Mouse (Mus musculus): ENCODE data around the gene BC004004. TPM values are rescaled to one million over a fixed set of nuclear protein-coding genes. Genes with fewer than 3 reads are reported as not detected.

Gene BC004004
- total RNA-seq (2021): 10 to 100 TPM; 78.9 to 85.0 TPM
- long read RNA-seq, experiment 1, full-length matches to known transcripts: 33 of 47 reads
- long read RNA-seq, experiment 1, partial matches to known transcripts: 2 of 47 reads
- long read RNA-seq, experiment 1, other reads (novel, unspliced or antisense): 12 of 47 reads
- long read RNA-seq, experiment 2, transcript BC004004-201 (9 exons, 2,812 nt): major isoform, 19 of 23 reads
- long read RNA-seq, experiment 2, partial matches to known transcripts: 2 of 23 reads
- long read RNA-seq, experiment 2, other reads (novel, unspliced or antisense): 2 of 23 reads

DNA sequence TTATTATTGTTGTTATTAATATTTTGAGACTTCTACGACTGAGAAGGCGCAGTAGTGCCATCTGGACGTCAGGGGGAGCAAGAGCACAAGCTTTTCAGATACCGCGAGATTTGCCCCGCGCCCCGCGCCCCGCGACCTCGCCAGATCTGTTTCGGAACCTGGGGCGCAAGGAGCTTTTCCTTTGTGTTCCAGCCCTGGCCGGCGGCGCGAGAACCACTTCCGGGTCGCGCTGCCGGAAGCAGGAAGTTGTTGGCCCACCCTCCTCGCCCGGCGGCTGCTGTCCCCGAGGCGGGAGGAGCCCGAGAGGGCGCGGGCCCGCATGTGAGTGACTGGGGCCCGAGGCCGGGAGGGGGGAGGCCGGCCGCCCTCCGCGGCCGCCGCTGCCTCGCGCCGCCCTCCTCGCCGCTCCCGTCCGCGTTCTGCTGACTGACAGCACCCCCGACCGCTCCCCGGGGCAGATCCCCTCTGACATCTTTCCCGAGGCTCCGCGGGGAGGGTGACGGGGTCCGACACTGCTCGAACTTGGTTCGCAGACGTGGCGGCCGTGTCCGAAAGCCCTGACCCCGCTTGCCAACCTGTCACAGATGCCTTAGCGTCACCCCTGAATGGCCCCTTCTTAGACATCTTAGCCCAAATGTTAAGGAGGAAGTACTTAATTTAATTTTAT, at the start of gene BC004004:
TSS of gene BC004004 (plus strand) at position 107 of the 667 bp plus-strand sequence.
- Histone ChIP-seq H3K4me3 (peak within 1 kb of the TSS; percentile 84), H3K27ac (peak within 1 kb of the TSS; percentile 89)
- peak; percentile 90 to 94 for DNase-seq (ENCODE audit: extremely low spot score in 1 of 2, low spot score in 2 of 2)
- intact Hi-C loops (cut with DNase I): loop anchor here (2.0 kb wide), 3 partner anchors 78 to 222 kb away; partner anchors contain the start of genes Mtch1 and Pim1
- peak; percentile 90 for TF ChIP-seq CTCF (IDR thresholded peaks at IDR 0.05)

DNA sequence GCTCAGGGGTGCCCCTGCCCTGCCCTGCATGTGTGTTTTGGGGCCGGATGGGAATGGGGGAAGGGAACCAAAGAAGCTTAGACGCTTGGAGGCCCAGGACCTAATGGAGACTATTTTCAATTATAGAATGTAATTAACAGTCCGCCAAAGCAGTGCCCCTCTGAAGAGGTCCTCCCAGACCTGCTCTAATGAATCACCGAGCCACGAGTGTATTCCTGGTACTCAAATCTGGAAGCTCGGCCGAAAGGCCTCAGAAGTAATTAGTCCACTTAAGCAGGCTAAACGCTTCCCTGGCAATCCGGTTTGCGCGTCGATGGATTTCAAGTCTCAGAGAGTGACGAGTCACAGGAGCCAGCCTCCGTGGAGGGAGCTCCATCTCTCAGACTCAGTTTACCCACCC, 48.0 kb upstream of the BC004004 start:
- Histone ChIP-seq H3K27ac (no peak overlapping the region), H3K4me3 (no peak overlapping the region)
- no peak for TF ChIP-seq CTCF (IDR thresholded peaks at IDR 0.05)
- intact Hi-C loops (cut with DNase I): no loop called here
- DNase-seq (ENCODE audit: extremely low spot score in 1 of 2, low spot score in 2 of 2): no peak

GRCm38 (mm10) chr17:29231109-29231508, 37.5 kb upstream of the BC004004 start:
- TF ChIP-seq CTCF (IDR thresholded peaks at IDR 0.05): no peak
- Histone ChIP-seq H3K4me3 (no peak overlapping the region), H3K27ac (no peak overlapping the region)
- intact Hi-C loops (cut with DNase I): no loop called here
- no peak for DNase-seq (ENCODE audit: extremely low spot score in 1 of 2, low spot score in 2 of 2)

- Histone ChIP-seq H3K4me3 (peak overlapping the region; percentile 46), H3K27ac (no peak overlapping the region)
- no peak for DNase-seq (ENCODE audit: extremely low spot score in 1 of 2, low spot score in 2 of 2)
- no peak for TF ChIP-seq CTCF (IDR thresholded peaks at IDR 0.05)
- intact Hi-C loops (cut with DNase I): no loop called here
Observed at GRCm38 (mm10) chr17:29236111-29236510, 32.5 kb upstream of the BC004004 start.

- intact Hi-C loops (cut with DNase I): no loop called here
- Histone ChIP-seq H3K4me3 (peak overlapping the region; percentile 46), H3K27ac (peak overlapping the region; percentile 81)
- peak in 1 of 2 experiments; percentile 29 for DNase-seq (ENCODE audit: extremely low spot score in 1 of 2, low spot score in 2 of 2)
- no peak for TF ChIP-seq CTCF (IDR thresholded peaks at IDR 0.05)
Observed at GRCm38 (mm10) chr17:29237267-29237771, 31.3 kb upstream of the BC004004 start.

DNA sequence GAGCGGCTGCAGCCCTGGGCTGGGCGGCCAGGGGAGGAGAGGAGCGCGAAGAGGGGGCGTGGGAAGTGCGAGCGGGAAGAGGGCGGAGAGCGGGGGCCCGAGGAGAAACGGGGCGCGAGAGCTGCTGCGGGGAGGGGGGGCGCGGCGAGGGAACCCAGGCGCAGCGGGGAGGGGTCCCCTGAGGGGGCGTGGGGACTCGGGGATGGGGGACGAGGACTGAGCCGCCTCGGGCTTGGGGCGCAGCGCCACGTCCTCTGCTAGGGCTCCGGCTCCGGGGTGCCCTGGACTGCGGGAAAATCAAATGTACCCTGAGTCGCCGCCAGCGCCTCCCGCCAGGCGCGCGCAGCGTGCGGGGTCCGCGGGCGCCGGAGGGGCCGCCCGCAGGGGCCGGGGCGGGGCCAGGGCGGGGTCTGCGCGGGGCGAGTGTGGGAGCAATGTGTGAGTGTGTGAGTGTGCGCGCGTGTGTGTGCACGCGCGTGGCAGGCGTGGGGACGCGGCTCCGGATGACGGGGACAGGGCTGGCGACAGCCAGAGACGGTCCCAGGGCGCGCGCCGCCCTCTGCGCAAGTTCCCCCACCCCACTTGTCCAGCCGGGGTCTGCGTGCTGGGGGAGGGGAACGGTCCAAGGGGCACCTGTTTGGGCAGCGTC, 30.7 kb upstream of the BC004004 start, which contains the start of gene Cpne5:
TSS of gene Cpne5 (minus strand) at position 396 of the 649 bp plus-strand sequence.
- intact Hi-C loops (cut with DNase I): no loop called here
- TF ChIP-seq CTCF (IDR thresholded peaks at IDR 0.05): no peak
- DNase-seq (ENCODE audit: extremely low spot score in 1 of 2, low spot score in 2 of 2): peak; percentile 56 to 71
- peak within 1 kb of the TSS; percentile 88 for H3K27ac ChIP-seq
- peak within 1 kb of the TSS; percentile 46 for H3K4me3 ChIP-seq

- DNase-seq (ENCODE audit: extremely low spot score in 1 of 2, low spot score in 2 of 2): peak in 1 of 2 experiments; percentile 39
- TF ChIP-seq CTCF (IDR thresholded peaks at IDR 0.05): no peak
- intact Hi-C loops (cut with DNase I): no loop called here
- peak overlapping the region; percentile 88 for H3K27ac ChIP-seq
- H3K4me3 ChIP-seq: peak overlapping the region; percentile 46
Observed at GRCm38 (mm10) chr17:29238421-29238945, 30.1 kb upstream of the BC004004 start.

DNA sequence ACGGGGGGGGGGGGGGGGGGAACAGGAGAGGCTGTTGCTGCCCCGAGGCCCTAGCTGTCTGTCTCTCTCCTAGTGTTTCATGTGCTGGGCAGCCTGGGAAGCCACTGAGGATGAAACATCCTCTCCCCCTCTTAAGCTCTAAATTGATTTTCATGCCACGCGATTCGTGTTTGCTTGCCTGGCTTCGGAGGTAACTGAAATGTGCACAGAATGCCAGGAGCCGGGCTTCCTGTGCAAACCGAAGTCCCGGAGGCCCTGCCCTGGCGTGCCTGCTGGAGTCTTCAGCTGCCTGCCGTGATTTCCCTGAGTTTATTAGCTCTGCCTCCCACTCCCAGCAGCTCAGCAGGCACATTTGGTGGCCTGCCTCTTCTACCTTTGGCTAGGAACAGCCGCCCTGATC, 23.7 kb upstream of the BC004004 start:
- no peak for TF ChIP-seq CTCF (IDR thresholded peaks at IDR 0.05)
- H3K27ac ChIP-seq: no peak overlapping the region
- intact Hi-C loops (cut with DNase I): loop anchor here (5.0 kb wide), 2 partner anchors 148 to 198 kb away; no protein-coding TSS in a partner anchor
- no peak for DNase-seq (ENCODE audit: extremely low spot score in 1 of 2, low spot score in 2 of 2)
- H3K4me3 ChIP-seq: no peak overlapping the region

GRCm38 (mm10) chr17:29245725-29246124, 22.9 kb upstream of the BC004004 start:
- DNase-seq (ENCODE audit: extremely low spot score in 1 of 2, low spot score in 2 of 2): no peak
- H3K4me3 ChIP-seq: no peak overlapping the region
- TF ChIP-seq CTCF (IDR thresholded peaks at IDR 0.05): no peak
- no peak overlapping the region for H3K27ac ChIP-seq
- intact Hi-C loops (cut with DNase I): loop anchor here (1.0 to 5.0 kb wide), 3 partner anchors 68 to 198 kb away; no protein-coding TSS in a partner anchor

DNA sequence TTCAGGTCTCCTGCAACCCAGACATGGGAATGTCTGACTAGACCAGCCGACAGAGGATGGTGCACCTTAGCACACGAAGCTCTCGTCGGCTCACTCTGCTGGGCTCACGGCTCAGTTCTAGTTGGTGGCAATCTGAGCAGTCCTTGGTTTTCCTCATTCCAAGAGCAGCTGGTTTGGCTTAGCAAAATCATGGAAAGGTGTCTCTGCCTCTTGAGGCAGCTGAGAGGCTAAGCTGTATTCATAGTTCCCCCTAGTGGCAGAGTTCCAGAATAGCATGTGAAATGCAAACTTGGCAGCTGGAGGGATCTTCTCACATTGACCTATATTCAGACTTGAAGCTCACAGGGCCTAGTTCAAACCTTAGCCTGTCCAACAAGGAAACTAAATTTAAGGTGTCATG, 22.0 kb upstream of the BC004004 start:
- intact Hi-C loops (cut with DNase I): loop anchor here (1.0 to 5.0 kb wide), 3 partner anchors 69 to 199 kb away; no protein-coding TSS in a partner anchor
- Histone ChIP-seq H3K27ac (0 out of 2 replicates have a peak overlapping the region, but pooled peaks have one; percentile 54), H3K4me3 (no peak overlapping the region)
- DNase-seq (ENCODE audit: extremely low spot score in 1 of 2, low spot score in 2 of 2): peak; percentile 32 to 43
- TF ChIP-seq CTCF (IDR thresholded peaks at IDR 0.05): peak; percentile 83

GRCm38 (mm10) chr17:29247881-29248280, 20.7 kb upstream of the BC004004 start:
- TF ChIP-seq CTCF (IDR thresholded peaks at IDR 0.05): no peak
- Histone ChIP-seq H3K4me3 (no peak overlapping the region), H3K27ac (peak overlapping the region; percentile 47)
- peak in 1 of 2 experiments; percentile 56 for DNase-seq (ENCODE audit: extremely low spot score in 1 of 2, low spot score in 2 of 2)
- intact Hi-C loops (cut with DNase I): loop anchor here (5.0 kb wide), 2 partner anchors 151 to 201 kb away; no protein-coding TSS in a partner anchor

All from left cerebral cortex, adult 2 months (tissue).